In genomic region chr2:118343897-118344296, GRCm38 (mm10) we compare ENCODE assay signal across 26 mouse cellular contexts. TPM values are rescaled to one million over a fixed set of nuclear protein-coding genes. Genes with fewer than 3 reads are reported as not detected.
DNase-seq lines count a peak whose midpoint lies in the region; ATAC-seq and TF ChIP-seq lines count a peak whose summit lies in the region.
"Had no signal": no experiment of that assay in that cellular context is flagged by ENCODE, and none has a peak within 500 bp of the region (broad histone marks: within the 10 kb centered on the region; RNA-seq: fewer than 3 reads in every experiment).

No protein-coding gene starts in this region.

- H3K27me3 ChIP-seq in midbrain, embryonic 11.5 days (ENCODE audit: control insufficient read depth, insufficient read depth, low read length) = no peaks in the 10 kb centered on the region
- H3K27me3 ChIP-seq in midbrain, embryonic 13.5 days = no peaks in the 10 kb centered on the region
- H3K27me3 ChIP-seq in stomach, postnatal 0 days (ENCODE audit: control insufficient read depth, insufficient read depth, low read length) = no peaks in the 10 kb centered on the region
- H3K27me3 ChIP-seq: heart, embryonic 13.5 days; hindbrain, embryonic 12.5 days; hindbrain, embryonic 15.5 days had no signal

- H3K36me3 ChIP-seq in midbrain, embryonic 11.5 days (ENCODE audit: control insufficient read depth, insufficient read depth, low read length) = no peaks in the 10 kb centered on the region
- H3K36me3 ChIP-seq in midbrain, embryonic 13.5 days = no peaks in the 10 kb centered on the region
- H3K36me3 ChIP-seq in stomach, postnatal 0 days (ENCODE audit: control insufficient read depth, insufficient read depth, low read length) = no peaks in the 10 kb centered on the region
- H3K36me3 ChIP-seq: forebrain, embryonic 10.5 days; G1E; heart, embryonic 10.5 days; heart, embryonic 13.5 days; hindbrain, embryonic 12.5 days; hindbrain, embryonic 15.5 days had no signal

- DNase-seq in heart, adult 11 months = peak; percentile 72
- DNase-seq in heart, postnatal 25 days (ENCODE audit: low spot score) = no peak
- peak; percentile 53 for DNase-seq in midbrain, embryonic 11.5 days (ENCODE audit: low spot score, missing footprints)
- DNase-seq in large intestine, adult 2 months (ENCODE audit: low read depth, low spot score) = peak; percentile 6
- peak; percentile 20 for DNase-seq in stomach, postnatal 0 days (ENCODE audit: low spot score)
- DNase-seq in kidney, postnatal 10 days = no peak
- no peak for DNase-seq in urinary bladder, postnatal 14 days (ENCODE audit: low spot score)
- DNase-seq: adrenal gland, postnatal 10 days; adrenal gland, postnatal 36 days; cerebellum, adult 18-20 months; cerebellum, adult 9-10 months; cerebellum, postnatal 14 days; gastrocnemius, adult 2 months; gastrocnemius, postnatal 14 days; heart, adult 2 months; heart, postnatal 14 days had no signal

- no peak overlapping the region for H3K4me3 ChIP-seq in midbrain, embryonic 11.5 days (ENCODE audit: low read depth, low read length)
- no peak overlapping the region for H3K4me3 ChIP-seq in midbrain, embryonic 13.5 days (replicated peaks)
- no peak overlapping the region for H3K4me3 ChIP-seq in stomach, postnatal 0 days (ENCODE audit: low read depth, low read length)
- H3K4me3 ChIP-seq: forebrain, embryonic 10.5 days; forebrain, embryonic 13.5 days; gastrocnemius, adult 2 months; heart, adult 2 months; heart, embryonic 10.5 days; heart, embryonic 13.5 days; hindbrain, embryonic 12.5 days; hindbrain, embryonic 15.5 days had no signal

- intact Hi-C loops in heart, postnatal 25 days (cut with DNase I) = no loop called here

- ATAC-seq in midbrain, embryonic 11.5 days (ENCODE audit: low FRiP score) = no peak
- ATAC-seq in midbrain, embryonic 13.5 days = no peak
- ATAC-seq in stomach, postnatal 0 days (ENCODE audit: low FRiP score, low TSS enrichment) = peak; percentile 92
- ATAC-seq: forebrain, embryonic 13.5 days; forebrain, embryonic 16.5 days had no signal

- no peaks in the 10 kb centered on the region for H3K9me3 ChIP-seq in midbrain, embryonic 11.5 days (ENCODE audit: control insufficient read depth, low read length)
- H3K9me3 ChIP-seq in midbrain, embryonic 13.5 days = no peaks in the 10 kb centered on the region
- H3K9me3 ChIP-seq in stomach, postnatal 0 days (ENCODE audit: control insufficient read depth, low read length) = no peaks in the 10 kb centered on the region
- H3K9me3 ChIP-seq: forebrain, embryonic 10.5 days; forebrain, embryonic 13.5 days; G1E; heart, embryonic 10.5 days; heart, embryonic 13.5 days; hindbrain, embryonic 12.5 days; hindbrain, embryonic 15.5 days had no signal

- H3K4me2 ChIP-seq in midbrain, embryonic 11.5 days = no peak overlapping the region
- H3K4me2 ChIP-seq in midbrain, embryonic 13.5 days (replicated peaks) = no peak overlapping the region
- no peak overlapping the region for H3K4me2 ChIP-seq in stomach, postnatal 0 days (replicated peaks; ENCODE audit: low read depth)
- H3K4me2 ChIP-seq: forebrain, embryonic 13.5 days; heart, embryonic 13.5 days; hindbrain, embryonic 12.5 days; hindbrain, embryonic 15.5 days had no signal

- WGBS in midbrain, embryonic 11.5 days = 75% methylated on average over 3 of the region's 3 CpGs
- WGBS in midbrain, embryonic 13.5 days = 81% methylated on average over 3 of the region's 3 CpGs
- WGBS in large intestine, adult 2 months = 48% methylated on average over 3 of the region's 3 CpGs
- WGBS in stomach, postnatal 0 days = 43% methylated on average over 3 of the region's 3 CpGs

- peaks cover 3% of the 10 kb centered on the region for H3K4me1 ChIP-seq in midbrain, embryonic 11.5 days (ENCODE audit: control insufficient read depth, insufficient read depth, low read length)
- peaks cover 9% of the 10 kb centered on the region; the same call in 1 of the 2 replicates for H3K4me1 ChIP-seq in midbrain, embryonic 13.5 days (replicated peaks)
- no peaks in the 10 kb centered on the region for H3K4me1 ChIP-seq in stomach, postnatal 0 days (replicated peaks; ENCODE audit: control insufficient read depth, insufficient read depth)
- H3K4me1 ChIP-seq: heart, embryonic 10.5 days; heart, embryonic 13.5 days; hindbrain, embryonic 15.5 days had no signal

- H3K9ac ChIP-seq in midbrain, embryonic 11.5 days (ENCODE audit: low read length) = no peak overlapping the region
- H3K9ac ChIP-seq in midbrain, embryonic 13.5 days (replicated peaks) = no peak overlapping the region
- no peak overlapping the region for H3K9ac ChIP-seq in stomach, postnatal 0 days (ENCODE audit: low read length)
- H3K9ac ChIP-seq: forebrain, embryonic 13.5 days; heart, embryonic 13.5 days; hindbrain, embryonic 12.5 days; hindbrain, embryonic 15.5 days had no signal

- no peak for TF ChIP-seq CTCF in stomach, postnatal 0 days (IDR thresholded peaks at IDR 0.05; ENCODE audit: low read depth)

- TF ChIP-seq EP300 in stomach, postnatal 0 days (optimal IDR thresholded peaks at IDR 0.05) = no peak

- no peak overlapping the region for H3K27ac ChIP-seq in midbrain, embryonic 11.5 days (ENCODE audit: low read depth, low read length)
- H3K27ac ChIP-seq in midbrain, embryonic 13.5 days = no peak overlapping the region
- H3K27ac ChIP-seq in stomach, postnatal 0 days (replicated peaks) = no peak overlapping the region
- H3K27ac ChIP-seq: forebrain, embryonic 10.5 days; forebrain, embryonic 13.5 days; gastrocnemius, adult 2 months; heart, adult 2 months; heart, embryonic 10.5 days; heart, embryonic 13.5 days; hindbrain, embryonic 12.5 days; hindbrain, embryonic 15.5 days had no signal

RNA-seq across cellular contexts. Expression of gene Gpr176, which starts 29.3 kb away (rescaled TPM):
- total RNA-seq in heart, postnatal 25 days (2021) = under 1 TPM; 0.10 to 0.11 TPM
- polyA plus RNA-seq in midbrain, embryonic 11.5 days (2014; fragmentation: Nextera tagmentation; extraction: Ambion mirVana) = 0.25 TPM in 2 replicates
- 1.9 and 2.1 TPM in 2 replicates for polyA plus RNA-seq in midbrain, embryonic 13.5 days (2015; fragmentation: Nextera tagmentation; extraction: Ambion mirVana)
- polyA plus RNA-seq in large intestine, adult 2 months (2012; rRNA removed) = 0.27 and 0.35 TPM in 2 replicates
- 0.28 and 0.39 TPM in 2 replicates for polyA plus RNA-seq in stomach, postnatal 0 days (2015; fragmentation: Nextera tagmentation; extraction: Ambion mirVana)
- total RNA-seq: hematopoietic stem cell, adult 5-6 weeks had no signal
- polyA plus RNA-seq: G1E had no signal

RNA-seq across cellular contexts. Expression of gene Eif2ak4, which starts 44.5 kb away (rescaled TPM):
- total RNA-seq in heart, postnatal 25 days (2021) = 1 to 10 TPM; 5.6 to 6.4 TPM
- polyA plus RNA-seq in midbrain, embryonic 11.5 days (2014; fragmentation: Nextera tagmentation; extraction: Ambion mirVana) = 11.6 and 11.8 TPM in 2 replicates
- 7.5 and 7.6 TPM in 2 replicates for polyA plus RNA-seq in midbrain, embryonic 13.5 days (2015; fragmentation: Nextera tagmentation; extraction: Ambion mirVana)
- 3.1 and 4.8 TPM in 2 replicates for polyA plus RNA-seq in large intestine, adult 2 months (2012; rRNA removed)
- 4.9 and 5.0 TPM in 2 replicates for polyA plus RNA-seq in stomach, postnatal 0 days (2015; fragmentation: Nextera tagmentation; extraction: Ambion mirVana)

Comparison
In these comparisons a context has a peak if more than half of its experiments do, and no peak if none do; other contexts are left out.
1. DNase-seq: peak in heart, adult 11 months (single experiment), midbrain, embryonic 11.5 days (single experiment), large intestine, adult 2 months (single experiment) and stomach, postnatal 0 days (single experiment); none in heart, postnatal 25 days (single experiment), kidney, postnatal 10 days (single experiment) and urinary bladder, postnatal 14 days (single experiment).